Mouse (Mus musculus) lung, postnatal 0 days (tissue): Measurements from ENCODE around the gene Trpm8. TPM values are rescaled to one million over a fixed set of nuclear protein-coding genes. Genes with fewer than 3 reads are reported as not detected.
A peak's percentile ranks its signal among the peaks of the same experiment; 100 is the strongest.

ENCODE experiments used
- ATAC-seq: fragments of 200-750 bp; cut with Nextera tagmentation; 2 replicates; pipeline ENCODE4 v1.8.0; 2017; ENCODE audit warnings: moderate library complexity
- DNase-seq: peaks from one replicate; pipeline ENCODE4 v3.0.0-alpha.2; 2016; ENCODE audit warnings: low spot score
- H3K27ac ChIP-seq: fragments of 300-500 bp; sonication (generic); 2 replicates; pipeline ENCODE4 v1.5.1; 2014; ENCODE audit warnings: antibody characterized with exemption, mild to moderate bottlenecking, low read length, mixed read lengths
- H3K27me3 ChIP-seq: fragments of 300-500 bp; sonication (generic); replicated peaks from 2 replicates; pipeline ENCODE4 v1.6.1; 2014; ENCODE audit warnings: low read length, mixed read lengths; ENCODE audit not compliant: insufficient read depth
- H3K36me3 ChIP-seq: fragments of 300-500 bp; sonication (generic); 2 replicates; pipeline ENCODE4 v1.6.1; 2014; ENCODE audit warnings: low read length, mixed read lengths; ENCODE audit not compliant: insufficient read depth
- H3K4me1 ChIP-seq: fragments of 300-500 bp; sonication (generic); 2 replicates; pipeline ENCODE4 v1.6.1; 2014; ENCODE audit warnings: antibody characterized with exemption, low read depth, low read length, mixed read lengths; ENCODE audit not compliant: insufficient read depth
- H3K4me2 ChIP-seq: fragments of 300-500 bp; sonication (generic); replicated peaks from 2 replicates; pipeline ENCODE4 v1.6.1; 2014; ENCODE audit warnings: low read depth, mild to moderate bottlenecking, low read length, moderate library complexity, mixed read lengths
- H3K4me3 ChIP-seq: fragments of 300-500 bp; sonication (generic); 2 replicates; pipeline ENCODE4 v1.5.1; 2014; ENCODE audit warnings: low read depth, low read length
- H3K9ac ChIP-seq: fragments of 300-500 bp; sonication (generic); replicated peaks from 2 replicates; pipeline ENCODE4 v1.6.1; 2014; ENCODE audit warnings: low read depth, mild to moderate bottlenecking
- H3K9me3 ChIP-seq: fragments of 300-500 bp; sonication (generic); 2 replicates; pipeline ENCODE4 v1.6.1; 2016; ENCODE audit warnings: low read length, mixed read lengths
- CTCF ChIP-seq: IDR thresholded peaks from 2 replicates; pipeline ENCODE4 v1.5.1; 2016; ENCODE audit warnings: antibody characterized with exemption, mild to moderate bottlenecking
- EP300 ChIP-seq: IDR thresholded peaks from 2 replicates; pipeline ENCODE4 v1.6.1; 2016; ENCODE audit warnings: antibody characterized with exemption, mild to moderate bottlenecking, control low read depth
- WGBS: fragments of 180-500 bp; shearing (Covaris S2); extraction: QIAGEN DNeasy Blood & Tissue Kit; methylation state at CpG from one replicate; pipeline ENCODE4 v1.1.7; 2014; 5-methylcytosine and 5-hydroxymethylcytosine counted together
- polyA plus RNA-seq: library from polyadenylated mRNA; unstranded; fragments of >200 nt; fragmentation: Nextera tagmentation; extraction: Ambion mirVana; gene quantifications from 2 replicates; pipeline ENCODE4 v1.2.1, GENCODE M21; 2015

Gene Trpm8
- polyA plus RNA-seq, 1 experiment from 2014 or later: not detected

DNA sequence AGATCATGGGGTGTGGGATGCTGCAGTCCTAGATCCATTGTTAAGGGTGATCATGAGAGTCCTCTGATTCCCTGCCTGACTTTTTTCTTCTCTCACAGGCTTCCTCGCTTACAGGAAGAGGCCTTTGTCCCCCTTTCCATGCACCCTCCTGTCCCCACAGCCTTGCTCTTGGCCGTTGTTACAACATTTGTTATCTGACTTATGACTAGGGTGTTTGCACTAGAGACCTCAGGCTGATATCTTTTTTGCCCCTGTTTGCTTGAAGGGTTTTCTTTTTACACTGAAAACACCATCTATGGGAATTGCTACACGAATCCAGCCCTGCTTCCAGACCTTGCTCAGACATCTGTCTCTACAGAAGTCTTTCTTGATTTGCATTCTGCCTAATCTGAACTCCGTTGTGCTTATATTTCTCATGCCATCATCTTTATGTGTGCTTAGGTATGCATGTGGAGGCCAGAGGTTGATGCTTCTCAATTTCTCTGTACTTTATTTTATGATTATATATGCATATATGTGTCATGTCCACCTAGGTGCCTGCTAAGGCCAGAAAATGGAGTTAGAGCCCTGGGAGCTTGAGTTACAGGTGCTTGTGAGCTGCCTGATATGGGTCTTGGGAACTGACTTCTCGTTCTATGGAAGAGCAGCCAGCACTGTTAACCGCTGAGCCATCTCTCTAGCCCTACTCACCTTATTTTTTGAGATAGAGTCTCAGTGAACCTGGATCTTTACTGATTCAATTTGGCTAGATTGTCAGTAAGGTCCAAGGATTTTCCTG lies 27.7 kb downstream of the Trpm8 start:
- Histone ChIP-seq H3K36me3 (no peaks in the 10 kb centered on the region), H3K9ac (no peak overlapping the region), H3K4me3 (no peak overlapping the region), H3K27me3 (no peaks in the 10 kb centered on the region), H3K9me3 (peaks cover 32% of the 10 kb centered on the region), H3K4me1 (no peaks in the 10 kb centered on the region), H3K27ac (no peak overlapping the region), H3K4me2 (no peak overlapping the region)
- WGBS: 38% methylated on average over 6 of the region's 6 CpGs
- TF ChIP-seq EP300 (no peak), CTCF (no peak)
- no peak for DNase-seq
- no peak for ATAC-seq

DNA sequence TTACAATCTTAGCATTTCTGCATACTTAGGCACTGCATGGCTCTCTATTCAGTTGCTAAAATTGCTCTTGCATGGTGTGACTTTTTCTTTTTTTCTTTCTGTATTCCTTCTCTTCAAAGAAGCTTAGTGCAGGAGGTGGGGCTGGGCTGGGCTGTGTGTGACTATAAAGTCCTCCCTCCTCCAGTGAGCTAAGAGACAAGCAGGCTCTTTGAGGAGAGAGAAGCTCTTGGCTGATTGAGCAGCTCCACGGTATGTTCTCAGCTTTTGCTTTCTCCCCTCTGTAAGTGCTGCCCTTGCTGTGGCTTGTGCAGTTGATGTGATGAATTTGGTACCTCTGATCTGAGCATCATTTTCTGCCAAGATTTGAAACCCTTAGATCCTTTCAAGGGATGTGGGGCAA lies 29.1 kb downstream of the Trpm8 start:
- Histone ChIP-seq H3K9ac (no peak overlapping the region), H3K4me1 (no peaks in the 10 kb centered on the region), H3K9me3 (peaks cover 30% of the 10 kb centered on the region), H3K4me3 (no peak overlapping the region), H3K27me3 (no peaks in the 10 kb centered on the region), H3K4me2 (no peak overlapping the region), H3K27ac (no peak overlapping the region), H3K36me3 (no peaks in the 10 kb centered on the region)
- no peak for DNase-seq
- ATAC-seq: no peak
- TF ChIP-seq CTCF (no peak), EP300 (no peak)
- 59% methylated on average over 1 of the region's 1 CpGs for WGBS

DNA sequence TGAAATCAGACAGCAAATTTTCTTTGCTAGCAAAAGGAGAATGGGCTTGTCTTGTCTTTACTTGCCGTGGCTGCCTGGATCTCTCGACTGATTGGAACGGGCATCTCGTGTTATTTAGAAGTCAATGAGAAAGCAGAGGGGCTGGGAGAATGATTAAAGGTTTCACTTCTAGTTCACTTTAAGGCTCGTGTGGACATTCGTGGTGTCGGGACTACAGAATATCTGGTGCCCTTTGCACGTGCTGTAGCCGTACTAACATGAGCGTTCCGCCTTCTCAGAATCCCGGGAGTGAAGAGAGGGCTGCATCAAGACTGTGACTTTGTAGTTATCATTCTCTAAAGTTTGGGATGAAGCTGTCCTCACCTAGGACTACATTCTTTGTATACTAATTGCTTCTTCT lies 29.7 kb downstream of the Trpm8 start:
- no peaks in the 10 kb centered on the region for H3K4me1 ChIP-seq
- H3K9me3 ChIP-seq: peaks cover 30% of the 10 kb centered on the region
- WGBS: 64% methylated on average over 12 of the region's 12 CpGs
- TF ChIP-seq EP300 (no peak), CTCF (no peak)
- H3K36me3 ChIP-seq: no peaks in the 10 kb centered on the region
- no peaks in the 10 kb centered on the region for H3K27me3 ChIP-seq
- ATAC-seq (no peak), DNase-seq (no peak)
- no peak overlapping the region for H3K4me3 ChIP-seq
- no peak overlapping the region for H3K27ac ChIP-seq
- no peak overlapping the region for H3K9ac ChIP-seq
- H3K4me2 ChIP-seq: no peak overlapping the region

DNA sequence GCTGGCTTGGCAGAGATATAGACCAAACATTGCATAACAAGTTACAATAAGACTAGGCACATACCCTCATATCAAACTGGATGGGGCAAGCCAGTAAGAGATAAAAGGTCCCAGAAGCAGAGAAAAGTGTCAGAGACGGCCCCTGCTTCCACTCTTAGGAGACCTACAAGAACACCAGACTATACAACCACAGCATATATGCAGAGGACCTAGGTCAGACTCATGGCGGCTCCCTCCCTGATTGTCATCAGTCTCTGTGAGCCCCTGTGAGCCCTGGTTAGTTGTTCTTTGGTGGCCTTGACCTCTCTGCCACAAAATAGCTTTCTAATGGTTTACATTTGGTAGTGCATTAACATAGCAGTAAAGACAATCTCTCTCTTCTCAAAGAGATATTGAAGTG lies 31.6 kb downstream of the Trpm8 start:
- DNase-seq (no peak), ATAC-seq (no peak)
- H3K27ac ChIP-seq: no peak overlapping the region
- no peak overlapping the region for H3K4me3 ChIP-seq
- 47% methylated on average over 2 of the region's 2 CpGs for WGBS
- peaks cover 17% of the 10 kb centered on the region for H3K9me3 ChIP-seq
- no peaks in the 10 kb centered on the region for H3K4me1 ChIP-seq
- no peaks in the 10 kb centered on the region for H3K27me3 ChIP-seq
- H3K4me2 ChIP-seq: no peak overlapping the region
- no peaks in the 10 kb centered on the region for H3K36me3 ChIP-seq
- TF ChIP-seq EP300 (no peak), CTCF (no peak)
- H3K9ac ChIP-seq: no peak overlapping the region

DNA sequence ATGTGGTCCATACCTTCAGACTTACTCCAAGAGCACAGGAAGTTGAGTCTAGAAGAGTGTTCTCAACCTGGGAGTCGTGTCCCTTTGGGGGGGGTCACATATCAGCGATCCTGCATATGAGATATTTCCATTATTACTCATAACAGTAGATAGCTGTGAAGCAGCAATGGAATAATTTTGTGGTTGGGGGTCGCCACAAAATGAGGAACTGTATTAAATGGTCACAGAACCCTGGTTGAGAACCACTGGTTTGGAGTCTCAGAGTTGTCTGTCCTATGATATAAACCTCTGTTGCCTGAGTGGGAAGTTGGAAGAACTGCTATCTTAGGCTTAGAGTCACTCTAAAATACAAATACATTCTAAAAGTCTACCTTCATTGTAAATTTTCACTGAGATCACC lies 32.4 kb downstream of the Trpm8 start:
- DNase-seq (no peak), ATAC-seq (no peak)
- no peaks in the 10 kb centered on the region for H3K27me3 ChIP-seq
- 41% methylated on average over 3 of the region's 3 CpGs for WGBS
- H3K9me3 ChIP-seq: peaks cover 14% of the 10 kb centered on the region
- no peak overlapping the region for H3K4me3 ChIP-seq
- H3K27ac ChIP-seq: no peak overlapping the region
- TF ChIP-seq EP300 (no peak), CTCF (no peak)
- no peak overlapping the region for H3K4me2 ChIP-seq
- no peak overlapping the region for H3K9ac ChIP-seq
- no peaks in the 10 kb centered on the region for H3K36me3 ChIP-seq
- H3K4me1 ChIP-seq: no peaks in the 10 kb centered on the region

DNA sequence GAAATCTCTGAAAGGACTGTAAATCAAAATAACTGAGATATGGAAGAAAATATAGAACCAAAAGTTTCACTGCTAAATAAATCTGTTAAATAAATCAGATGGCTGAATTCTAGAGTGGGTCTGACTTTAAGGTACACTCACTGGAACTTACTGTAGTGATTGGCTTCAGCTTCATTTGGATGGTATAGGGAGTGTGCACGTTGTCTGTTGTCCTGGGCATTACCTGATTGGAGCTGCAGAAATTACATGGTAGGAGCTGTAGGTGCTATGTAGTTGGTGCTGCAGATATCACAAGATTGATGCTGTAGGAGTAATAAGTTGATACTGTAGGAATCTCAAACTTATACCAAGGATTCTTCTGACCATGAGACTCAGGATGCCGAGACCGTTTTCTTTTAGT lies 32.9 kb downstream of the Trpm8 start:
- Histone ChIP-seq H3K4me3 (no peak overlapping the region), H3K27ac (no peak overlapping the region), H3K4me2 (no peak overlapping the region), H3K4me1 (no peaks in the 10 kb centered on the region), H3K36me3 (no peaks in the 10 kb centered on the region), H3K9me3 (peaks cover 14% of the 10 kb centered on the region), H3K9ac (no peak overlapping the region), H3K27me3 (no peaks in the 10 kb centered on the region)
- ATAC-seq (peak; percentile 29; the same call in 1 of the 2 replicates), DNase-seq (peak; percentile 15)
- no peak for TF ChIP-seq CTCF
- no peak for TF ChIP-seq EP300
- 62% methylated on average over 3 of the region's 3 CpGs for WGBS

DNA sequence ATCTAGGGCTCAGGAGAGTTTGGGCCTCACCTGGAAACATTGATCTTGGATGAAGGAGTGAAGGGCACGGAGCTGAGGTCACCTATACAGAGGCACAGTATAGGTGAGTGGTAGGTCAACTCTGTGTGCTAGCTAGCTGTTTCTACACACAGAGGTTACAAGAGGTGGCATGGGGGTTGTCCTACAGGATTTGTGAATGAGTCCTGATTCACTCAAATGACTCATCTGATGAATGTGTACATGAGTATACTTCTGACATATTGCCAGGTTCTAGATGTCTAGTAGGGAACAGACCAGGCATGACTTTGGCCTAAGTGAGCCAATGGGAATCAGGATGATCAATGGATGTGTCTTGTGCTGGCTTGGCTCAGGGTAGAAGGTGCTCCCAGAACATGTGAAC lies 39.8 kb downstream of the Trpm8 start:
- TF ChIP-seq EP300: no peak
- TF ChIP-seq CTCF: no peak

More for the DNA sequence above, 39.8 kb downstream of the Trpm8 start:
- Histone ChIP-seq H3K9ac (no peak overlapping the region), H3K27ac (no peak overlapping the region), H3K4me2 (no peak overlapping the region), H3K27me3 (no peaks in the 10 kb centered on the region), H3K9me3 (no peaks in the 10 kb centered on the region), H3K4me1 (no peaks in the 10 kb centered on the region), H3K4me3 (no peak overlapping the region), H3K36me3 (no peaks in the 10 kb centered on the region)
- peak; percentile 41 for ATAC-seq
- peak; percentile 19 for DNase-seq
- WGBS: 72% methylated on average over 1 of the region's 1 CpGs
